Mouse (Mus musculus) megakaryocyte, adult 5-6 weeks (primary cell): Measurements from ENCODE around the gene Tbx5. TPM values are rescaled to one million over a fixed set of nuclear protein-coding genes. Genes with fewer than 3 reads are reported as not detected.

Experiments
- ATAC-seq: 2 replicates; pipeline ENCODE4 v1.8.0; 2016; ENCODE audit warnings: mild to moderate bottlenecking, inconsistent platforms; ENCODE audit not compliant: poor library complexity, severe bottlenecking
- total RNA-seq, 2 experiments: library from RNA; stranded (forward) in 1 of 2; stranded (reverse) in 1 of 2; fragments of 153-499, 151-499 nt in 1 of 2; fragments of 221-1000, 200-1000 nt in 1 of 2; gene quantifications; 2 replicates each; pipeline versions ENCODE4 v1.2.3 to v1.2.4; 2015 to 2017

Tbx5 gene
- total RNA-seq (2015) (not detected in 2 replicates), total RNA-seq (2017) (not detected in 2 replicates)

- no peak for ATAC-seq
Observed at GRCm38 (mm10) chr5:119832479-119832796, at the start of gene Tbx5. Tbx5 (plus strand) TSS chr5:119832668.

- no peak for ATAC-seq
Observed at GRCm38 (mm10) chr5:119785959-119786358, 46.5 kb upstream of the Tbx5 start.

- no peak for ATAC-seq
Observed at GRCm38 (mm10) chr5:119791664-119792063, 40.8 kb upstream of the Tbx5 start.

- ATAC-seq: no peak
Observed at GRCm38 (mm10) chr5:119793972-119794371, 38.5 kb upstream of the Tbx5 start.

DNA sequence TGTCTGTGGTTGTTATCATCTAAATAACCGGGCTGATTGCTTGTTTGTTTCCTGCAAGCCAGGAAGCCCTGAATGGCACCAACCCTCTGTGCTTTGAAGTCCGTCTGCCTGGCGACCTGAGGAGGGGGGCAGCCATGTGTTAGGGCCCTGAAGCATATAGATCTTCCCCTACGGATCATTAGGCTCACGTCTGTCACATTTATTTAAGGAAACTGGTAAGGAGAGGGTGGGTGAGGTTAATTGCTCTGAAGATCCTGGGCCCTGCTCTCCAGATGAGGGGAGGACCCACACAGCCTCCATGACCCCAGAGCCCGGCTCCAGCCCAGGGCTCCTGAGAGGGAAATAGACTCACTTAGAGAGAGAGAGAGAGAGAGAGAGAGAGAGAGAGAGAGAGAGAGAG lies 37.1 kb upstream of the Tbx5 start:
- no peak for ATAC-seq

- no peak for ATAC-seq
Observed at GRCm38 (mm10) chr5:119795777-119796176, 36.7 kb upstream of the Tbx5 start.

DNA sequence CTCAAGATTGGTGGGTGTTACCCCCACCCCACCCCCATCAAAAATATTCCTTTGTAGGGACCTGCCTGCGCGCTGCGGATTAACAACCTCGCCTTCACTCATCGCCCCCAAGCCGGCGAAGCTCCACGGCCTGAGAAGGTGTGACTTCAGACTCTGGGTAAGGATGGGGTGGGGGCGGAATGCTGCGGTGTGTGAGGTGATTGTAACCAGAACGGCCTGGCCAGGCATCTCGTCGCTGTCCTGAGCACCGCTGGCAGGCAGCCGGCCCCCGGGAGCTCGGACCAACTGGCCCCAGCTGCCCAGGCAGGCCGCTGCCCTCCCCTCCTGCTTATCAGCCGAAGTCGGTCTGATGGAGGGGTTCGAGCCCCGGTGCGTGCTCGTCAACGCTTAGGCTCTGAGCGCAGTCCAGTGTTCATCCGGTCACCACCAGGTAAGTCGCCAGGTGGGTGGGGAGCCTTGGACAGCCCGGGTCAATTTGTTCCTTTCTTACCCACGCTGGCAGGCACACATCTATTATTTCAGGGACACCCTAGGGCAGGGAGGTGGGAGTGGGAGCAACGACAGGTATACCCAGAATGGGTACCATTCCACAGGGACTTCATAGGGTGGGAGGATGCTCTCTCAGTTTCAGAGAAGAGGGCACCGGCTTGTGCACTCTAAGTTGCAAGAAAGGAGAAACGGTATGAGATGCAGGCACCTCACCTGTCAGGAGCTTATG lies 35.9 kb upstream of the Tbx5 start:
- no peak for ATAC-seq

- ATAC-seq: no peak
Observed at GRCm38 (mm10) chr5:119797580-119798150, 34.8 kb upstream of the Tbx5 start.

DNA sequence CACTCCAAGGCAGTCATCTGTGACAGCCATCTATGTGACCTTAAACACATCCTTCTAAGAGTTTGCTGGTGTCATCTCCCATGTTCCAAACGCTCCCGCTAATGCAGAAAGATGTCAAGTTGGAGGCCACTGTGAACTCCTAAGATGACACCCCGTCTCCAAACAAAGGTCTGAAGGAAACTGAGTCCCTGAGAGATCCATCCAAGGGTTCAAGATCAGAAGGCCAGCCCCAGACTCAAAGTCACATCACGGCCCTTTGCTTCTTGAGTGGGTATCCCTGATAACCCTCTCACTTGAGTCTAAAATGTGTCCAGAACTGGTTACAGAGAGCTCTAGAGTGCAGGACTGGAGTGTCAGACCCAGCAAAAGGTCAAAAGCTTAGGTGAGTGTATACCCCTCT lies 34.2 kb upstream of the Tbx5 start:
- no peak for ATAC-seq

- no peak for ATAC-seq
Observed at GRCm38 (mm10) chr5:119798713-119799418, 33.6 kb upstream of the Tbx5 start.

GRCm38 (mm10) chr5:119799419-119800242 lies 32.8 kb upstream of the Tbx5 start:
- no peak for ATAC-seq

GRCm38 (mm10) chr5:119800243-119800665 lies 32.2 kb upstream of the Tbx5 start:
- ATAC-seq: no peak

- no peak for ATAC-seq
Observed at GRCm38 (mm10) chr5:119802617-119803410, 29.7 kb upstream of the Tbx5 start.

GRCm38 (mm10) chr5:119803411-119804251 lies 28.8 kb upstream of the Tbx5 start:
- ATAC-seq: no peak

DNA sequence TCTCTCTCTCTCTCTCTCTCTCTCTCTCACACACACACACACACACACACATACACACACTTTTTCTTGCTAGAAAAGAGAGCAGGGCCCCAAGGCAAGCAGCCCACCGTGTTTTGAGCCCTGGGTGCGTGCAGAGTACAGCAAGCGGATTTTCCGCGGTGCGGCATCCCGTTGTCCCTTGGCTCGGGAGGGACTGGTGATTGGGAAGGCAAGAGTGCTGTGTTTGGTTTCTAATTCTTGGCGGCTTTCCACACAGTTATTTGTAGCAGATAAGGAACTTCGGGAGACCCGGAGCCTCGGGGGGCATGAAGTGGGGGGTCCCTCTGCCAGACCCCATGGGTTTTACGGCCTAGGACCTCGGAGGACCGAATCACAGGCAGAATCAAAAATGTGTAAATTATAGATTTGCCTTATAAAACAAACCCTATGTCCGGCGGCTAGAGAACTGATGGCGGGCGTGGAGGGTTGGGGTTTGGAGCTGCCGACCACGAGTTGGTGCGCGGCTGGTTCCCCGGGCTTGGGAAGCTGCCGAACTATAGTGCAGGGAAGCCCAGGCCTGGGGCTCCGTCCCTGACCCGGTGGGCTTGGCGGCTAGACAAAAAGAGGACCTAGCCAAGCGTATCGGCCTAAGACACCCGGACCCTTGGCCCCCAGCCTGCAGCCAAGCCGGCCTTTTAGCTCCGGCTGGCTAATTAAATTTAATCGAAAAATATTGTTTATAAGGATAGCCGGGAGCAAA lies 28.0 kb upstream of the Tbx5 start:
- no peak for ATAC-seq

GRCm38 (mm10) chr5:119805636-119806035 lies 26.8 kb upstream of the Tbx5 start:
- no peak for ATAC-seq

DNA sequence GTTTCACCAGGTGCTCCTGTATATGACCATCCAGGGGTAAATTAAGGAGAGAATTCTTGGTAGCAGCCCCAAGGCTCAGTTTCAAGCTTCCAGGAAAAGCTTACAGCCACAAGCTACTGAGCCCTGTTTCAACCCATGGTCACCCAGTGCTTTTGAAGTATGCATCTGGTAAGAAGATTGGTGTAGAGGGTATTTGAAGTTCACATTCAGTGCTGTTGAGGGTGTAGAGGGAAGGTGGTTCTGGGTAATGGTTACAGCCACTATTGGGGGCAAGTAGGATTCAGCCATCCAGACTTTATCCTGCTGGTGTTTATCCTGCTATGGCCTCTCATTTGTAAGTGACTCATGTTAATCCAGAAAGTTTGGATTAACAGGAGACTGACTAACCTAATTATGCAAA lies 26.0 kb upstream of the Tbx5 start:
- ATAC-seq: no peak

DNA sequence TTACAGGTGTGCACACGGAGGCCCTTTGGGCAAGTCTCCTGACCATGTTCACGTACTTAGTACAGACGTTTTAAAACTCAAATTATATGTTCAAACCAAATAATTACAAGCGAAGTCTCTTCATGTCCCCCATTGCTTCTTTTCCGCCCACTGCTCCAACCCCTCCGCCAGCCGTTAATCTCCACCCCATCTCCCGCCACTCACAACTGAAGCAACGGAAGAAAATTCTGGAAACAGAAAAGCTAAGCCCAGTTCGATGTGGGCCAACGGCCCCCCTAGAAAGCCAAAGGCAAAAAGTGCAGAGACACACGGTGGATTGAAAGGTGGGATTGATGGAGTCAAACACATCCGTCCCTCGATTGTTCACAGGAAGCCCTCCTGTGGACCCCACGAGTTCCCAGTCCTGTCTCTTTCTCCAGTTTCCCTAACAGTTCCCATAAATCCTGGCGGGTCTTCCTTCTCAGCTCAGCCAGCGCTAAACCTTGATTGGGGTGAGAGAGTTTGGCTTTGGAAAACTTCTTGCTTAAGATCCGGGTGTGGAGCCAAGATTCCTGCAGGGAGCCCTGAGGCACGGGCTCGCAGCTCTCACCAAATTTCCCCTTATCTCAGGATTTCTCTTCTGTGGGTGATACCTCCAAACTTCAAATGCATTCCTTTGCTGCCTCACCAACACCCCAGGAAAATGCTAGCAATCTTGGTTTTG lies 24.8 kb upstream of the Tbx5 start:
- no peak for ATAC-seq
